Mouse (Mus musculus) kidney, postnatal 4 days (tissue): ENCODE data around the gene Rnf145.

Source experiments
- DNase-seq, 2 experiments: peaks; one replicate each; pipeline ENCODE4 v3.0.0; 2021; ENCODE audit warnings: mixed read lengths in 2 of 2

Rnf145 gene

GRCm38 (mm10) chr11:44537403-44537802 lies 18.6 kb downstream of the Rnf145 start:
- no peak for DNase-seq

GRCm38 (mm10) chr11:44538101-44538500 lies 19.3 kb downstream of the Rnf145 start:
- DNase-seq = no peak

- peak in 1 of 2 experiments; percentile 41 for DNase-seq
Observed at GRCm38 (mm10) chr11:44538501-44539290, 19.9 kb downstream of the Rnf145 start.

GRCm38 (mm10) chr11:44539291-44539930 lies 20.6 kb downstream of the Rnf145 start:
- DNase-seq = no peak

- DNase-seq = no peak
Observed at GRCm38 (mm10) chr11:44540243-44540642, 21.5 kb downstream of the Rnf145 start.

- no peak for DNase-seq
Observed at GRCm38 (mm10) chr11:44541280-44541679, 22.5 kb downstream of the Rnf145 start.

GRCm38 (mm10) chr11:44541813-44542212 lies 23.0 kb downstream of the Rnf145 start:
- DNase-seq = no peak

GRCm38 (mm10) chr11:44543593-44543992 lies 24.8 kb downstream of the Rnf145 start:
- no peak for DNase-seq

GRCm38 (mm10) chr11:44543996-44544395 lies 25.2 kb downstream of the Rnf145 start:
- no peak for DNase-seq

- DNase-seq = no peak
Observed at GRCm38 (mm10) chr11:44545181-44545580, 26.4 kb downstream of the Rnf145 start.

GRCm38 (mm10) chr11:44546250-44546649 lies 27.5 kb downstream of the Rnf145 start:
- DNase-seq = no peak

- no peak for DNase-seq
Observed at GRCm38 (mm10) chr11:44547651-44548196, 29.0 kb downstream of the Rnf145 start.

GRCm38 (mm10) chr11:44548816-44549215 lies 30.1 kb downstream of the Rnf145 start:
- no peak for DNase-seq

- DNase-seq = no peak
Observed at GRCm38 (mm10) chr11:44549511-44550278, 30.9 kb downstream of the Rnf145 start.

- peak in 1 of 2 experiments; percentile 33 for DNase-seq
Observed at GRCm38 (mm10) chr11:44550996-44551395, 32.2 kb downstream of the Rnf145 start.

GRCm38 (mm10) chr11:44554339-44554738 lies 35.6 kb downstream of the Rnf145 start:
- no peak for DNase-seq

- no peak for DNase-seq
Observed at GRCm38 (mm10) chr11:44558521-44558920, 39.8 kb downstream of the Rnf145 start.

- DNase-seq = no peak
Observed at GRCm38 (mm10) chr11:44559466-44559865, 40.7 kb downstream of the Rnf145 start.

- no peak for DNase-seq
Observed at GRCm38 (mm10) chr11:44560396-44560795, 41.6 kb downstream of the Rnf145 start.

- no peak for DNase-seq
Observed at GRCm38 (mm10) chr11:44561476-44562015, 42.8 kb downstream of the Rnf145 start.

GRCm38 (mm10) chr11:44562389-44563135 lies 43.8 kb downstream of the Rnf145 start:
- DNase-seq = no peak

GRCm38 (mm10) chr11:44564245-44564864 lies 45.6 kb downstream of the Rnf145 start:
- no peak for DNase-seq
